17 mouse cellular contexts compared by ENCODE assay signal in the genomic region with DNA sequence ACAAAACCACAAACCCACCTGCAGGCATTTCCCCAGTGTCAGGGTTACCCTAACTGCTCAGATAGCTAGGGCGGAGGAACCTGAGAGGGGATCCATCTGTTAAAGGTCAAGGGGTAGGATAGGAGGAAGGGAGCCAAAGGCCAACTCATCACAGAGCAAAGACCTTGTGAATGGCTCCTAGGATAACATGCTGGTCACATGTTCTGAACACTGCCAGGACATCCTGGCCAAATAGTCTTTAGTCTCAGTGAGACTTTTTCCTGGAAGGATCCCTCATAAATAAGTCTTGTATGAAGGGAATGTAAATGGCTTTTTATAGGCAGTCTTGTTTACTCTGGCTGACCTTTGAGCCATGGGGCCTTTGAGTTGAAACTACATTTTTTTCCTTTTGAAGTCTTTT. TPM values are rescaled to one million over a fixed set of nuclear protein-coding genes. Genes with fewer than 3 reads are reported as not detected.
A peak's percentile ranks its signal among the peaks of the same experiment; 100 is the strongest.
DNase-seq lines count a peak whose midpoint lies in the region; TF ChIP-seq lines count a peak whose summit lies in the region.
"Had no signal": no experiment of that assay in that cellular context is flagged by ENCODE, and none has a peak within 500 bp of the region (broad histone marks: within the 10 kb centered on the region; RNA-seq: fewer than 3 reads in every experiment).

No protein-coding gene starts in this region.

- no peak for TF ChIP-seq POLR2A in thymus, adult 2 months (IDR thresholded peaks at IDR 0.05; ENCODE audit: control insufficient read depth, extremely low read depth, insufficient read depth, low read length, poor library complexity)

- TF ChIP-seq CTCF in thymus, adult 2 months (IDR thresholded peaks at IDR 0.05; ENCODE audit: borderline replicate concordance, control insufficient read depth, extremely low read depth, insufficient read depth, low read length, poor library complexity) = no peak

- peaks cover 20% of the 10 kb centered on the region for H3K36me3 ChIP-seq in thymus, adult 2 months (ENCODE audit: control insufficient read depth, insufficient read depth, low read length)

- 35% methylated on average over 1 of the region's 1 CpGs for WGBS in thymus, adult 2 months

- no peak overlapping the region for H3K27ac ChIP-seq in thymus, adult 2 months (ENCODE audit: control insufficient read depth, insufficient read depth, low read length)
- H3K27ac ChIP-seq: embryonic facial prominence, embryonic 12.5 days; forebrain, embryonic 15.5 days; heart, embryonic 13.5 days; midbrain, embryonic 12.5 days; neural tube, embryonic 13.5 days had no signal

- peak; percentile 82 for DNase-seq in gastrocnemius, adult 18-20 months (ENCODE audit: low spot score)
- no peak for DNase-seq in gastrocnemius, postnatal 14 days
- DNase-seq in thymus, postnatal 14 days = peak; percentile 7
- no peak for DNase-seq in thymus, adult 2 months
- DNase-seq in kidney, postnatal 14 days = peak; percentile 30
- DNase-seq in cerebellum, adult 11-12 months = no peak
- no peak for DNase-seq in embryo, embryonic 10.5 days (ENCODE audit: low spot score)
- DNase-seq: cerebellum, adult 18-20 months; heart, postnatal 4 days; layer of hippocampus, postnatal 36 days; lung, embryonic 14.5 days had no signal

- no peaks in the 10 kb centered on the region for H3K4me1 ChIP-seq in thymus, adult 2 months (replicated peaks; ENCODE audit: control insufficient read depth, insufficient read depth, low read length)
- H3K4me1 ChIP-seq: embryonic facial prominence, embryonic 12.5 days; forebrain, embryonic 15.5 days; heart, embryonic 13.5 days; midbrain, embryonic 12.5 days; neural tube, embryonic 13.5 days had no signal

- H3K4me3 ChIP-seq in thymus, adult 2 months (ENCODE audit: control insufficient read depth, insufficient read depth, low read length) = no peak overlapping the region
- H3K4me3 ChIP-seq: embryonic facial prominence, embryonic 12.5 days; forebrain, embryonic 15.5 days; heart, embryonic 13.5 days; midbrain, embryonic 12.5 days; neural tube, embryonic 13.5 days had no signal

- H3K27me3 ChIP-seq in thymus, adult 2 months (ENCODE audit: control insufficient read depth, insufficient read depth, low read length) = no peaks in the 10 kb centered on the region
- H3K27me3 ChIP-seq: embryonic facial prominence, embryonic 12.5 days; forebrain, embryonic 15.5 days; heart, embryonic 13.5 days; midbrain, embryonic 12.5 days; neural tube, embryonic 13.5 days had no signal

- intact Hi-C loops in gastrocnemius, postnatal 14 days (cut with DNase I; ENCODE audit: low total_unique reads) = no loop called here

RNA-seq across cellular contexts. Expression of gene Chac1, which starts 47.6 kb away (rescaled TPM):
- 100 to 1,000 TPM in 1 of 2 experiments, 10 to 100 TPM in 1; 50.6 to 108 TPM for total RNA-seq in gastrocnemius, adult 18-20 months (2021)
- total RNA-seq in gastrocnemius, postnatal 14 days (2021) = 10 to 100 TPM; 10.5 to 47.4 TPM
- polyA plus RNA-seq in thymus, adult 2 months (2012; rRNA removed) = 1.1 TPM in 2 replicates
- total RNA-seq: common myeloid progenitor, adult 5-6 weeks had no signal

Comparison
In these comparisons a context has a peak if more than half of its experiments do, and no peak if none do; other contexts are left out.
1. DNase-seq: peak in gastrocnemius, adult 18-20 months (single experiment), thymus, postnatal 14 days (single experiment) and kidney, postnatal 14 days (single experiment); none in gastrocnemius, postnatal 14 days (single experiment), thymus, adult 2 months (single experiment), cerebellum, adult 11-12 months (single experiment) and embryo, embryonic 10.5 days (single experiment).